Mouse (Mus musculus): ENCODE results near the gene Dnaaf2. TPM values are rescaled to one million over a fixed set of nuclear protein-coding genes. Genes with fewer than 3 reads are reported as not detected.

Gene Dnaaf2
- total and polyA plus RNA-seq, 2 experiments from 2014 or later = 6.8 to 9.4 TPM

GRCm38 (mm10) chr12:69211057-69211456, 12.8 kb upstream of the Dnaaf2 start:
- H3K27ac ChIP-seq (ENCODE audit: low read depth, low read length) = no peak overlapping the region
- H3K9ac ChIP-seq = no peak overlapping the region
- DNase-seq (peak; percentile 27), ATAC-seq (peak; percentile 40; the same call in 1 of the 2 replicates)
- H3K4me2 ChIP-seq (ENCODE audit: low read depth) = no peak overlapping the region
- no peak overlapping the region for H3K4me3 ChIP-seq (ENCODE audit: low read depth, low read length)
- H3K4me1 ChIP-seq (ENCODE audit: insufficient read depth) = no peaks in the 10 kb centered on the region
- H3K27me3 ChIP-seq (ENCODE audit: insufficient read depth, low read length) = no peaks in the 10 kb centered on the region
- 73% methylated on average over 5 of the region's 5 CpGs for WGBS
- no peaks in the 10 kb centered on the region for H3K9me3 ChIP-seq (ENCODE audit: low read length)
- H3K36me3 ChIP-seq (ENCODE audit: insufficient read depth) = no peaks in the 10 kb centered on the region
- TF ChIP-seq CTCF (IDR thresholded peaks at IDR 0.05; ENCODE audit: low read depth) = peak; percentile 62

- Histone ChIP-seq H3K27me3 (ENCODE audit: insufficient read depth, low read length) (no peaks in the 10 kb centered on the region), H3K9ac (no peak overlapping the region), H3K4me1 (ENCODE audit: insufficient read depth) (no peaks in the 10 kb centered on the region), H3K9me3 (ENCODE audit: low read length) (no peaks in the 10 kb centered on the region), H3K27ac (ENCODE audit: low read depth, low read length) (no peak overlapping the region), H3K36me3 (ENCODE audit: insufficient read depth) (no peaks in the 10 kb centered on the region), H3K4me3 (ENCODE audit: low read depth, low read length) (no peak overlapping the region), H3K4me2 (ENCODE audit: low read depth) (no peak overlapping the region)
- 82% methylated on average over 18 of the region's 18 CpGs for WGBS
- ATAC-seq = no peak
- DNase-seq = no peak
- no peak for TF ChIP-seq CTCF (IDR thresholded peaks at IDR 0.05; ENCODE audit: low read depth)
These were observed 12.1 kb upstream of the Dnaaf2 start for GRCm38 (mm10) chr12:69210056-69210979.

- Histone ChIP-seq H3K4me2 (ENCODE audit: low read depth) (no peak overlapping the region), H3K9ac (no peak overlapping the region), H3K36me3 (ENCODE audit: insufficient read depth) (no peaks in the 10 kb centered on the region), H3K4me1 (ENCODE audit: insufficient read depth) (no peaks in the 10 kb centered on the region), H3K27ac (ENCODE audit: low read depth, low read length) (no peak overlapping the region), H3K4me3 (ENCODE audit: low read depth, low read length) (no peak overlapping the region), H3K9me3 (ENCODE audit: low read length) (no peaks in the 10 kb centered on the region), H3K27me3 (ENCODE audit: insufficient read depth, low read length) (no peaks in the 10 kb centered on the region)
- 95% methylated on average over 2 of the region's 2 CpGs for WGBS
- peak; percentile 19 for TF ChIP-seq CTCF (IDR thresholded peaks at IDR 0.05; ENCODE audit: low read depth)
- no peak for ATAC-seq
- no peak for DNase-seq
These were observed 10.3 kb upstream of the Dnaaf2 start for GRCm38 (mm10) chr12:69208520-69208919.

- no peak for ATAC-seq
- no peaks in the 10 kb centered on the region for H3K9me3 ChIP-seq (ENCODE audit: low read length)
These were observed 9.7 kb upstream of the Dnaaf2 start for GRCm38 (mm10) chr12:69207926-69208325.

GRCm38 (mm10) chr12:69207396-69207795, 9.2 kb upstream of the Dnaaf2 start:
- H3K27me3 ChIP-seq (ENCODE audit: insufficient read depth, low read length) = no peaks in the 10 kb centered on the region
- TF ChIP-seq CTCF (IDR thresholded peaks at IDR 0.05; ENCODE audit: low read depth) = no peak
- H3K4me1 ChIP-seq (ENCODE audit: insufficient read depth) = no peaks in the 10 kb centered on the region
- no peak overlapping the region for H3K4me3 ChIP-seq (ENCODE audit: low read depth, low read length)
- ATAC-seq (no peak), DNase-seq (no peak)
- H3K9me3 ChIP-seq (ENCODE audit: low read length) = no peaks in the 10 kb centered on the region
- WGBS = 95% methylated on average over 8 of the region's 8 CpGs
- H3K9ac ChIP-seq = no peak overlapping the region
- no peak overlapping the region for H3K4me2 ChIP-seq (ENCODE audit: low read depth)
- H3K27ac ChIP-seq (ENCODE audit: low read depth, low read length) = no peak overlapping the region
- H3K36me3 ChIP-seq (ENCODE audit: insufficient read depth) = no peaks in the 10 kb centered on the region

More at GRCm38 (mm10) chr12:69207926-69208325, 9.7 kb upstream of the Dnaaf2 start:
- 90% methylated on average over 7 of the region's 7 CpGs for WGBS
- no peaks in the 10 kb centered on the region for H3K36me3 ChIP-seq (ENCODE audit: insufficient read depth)
- DNase-seq = no peak
- H3K4me2 ChIP-seq (ENCODE audit: low read depth) = no peak overlapping the region
- no peaks in the 10 kb centered on the region for H3K27me3 ChIP-seq (ENCODE audit: insufficient read depth, low read length)
- no peak overlapping the region for H3K9ac ChIP-seq
- no peak overlapping the region for H3K27ac ChIP-seq (ENCODE audit: low read depth, low read length)
- H3K4me3 ChIP-seq (ENCODE audit: low read depth, low read length) = no peak overlapping the region
- H3K4me1 ChIP-seq (ENCODE audit: insufficient read depth) = no peaks in the 10 kb centered on the region
- TF ChIP-seq CTCF (IDR thresholded peaks at IDR 0.05; ENCODE audit: low read depth) = no peak

GRCm38 (mm10) chr12:69204052-69204833, 6.0 kb upstream of the Dnaaf2 start, which contains the start of gene Gm49384:
Gm49384 (minus strand) TSS chr12:69204267.
- TF ChIP-seq CTCF (IDR thresholded peaks at IDR 0.05; ENCODE audit: low read depth) = no peak
- Histone ChIP-seq H3K9ac (no peak within 1 kb of the TSS), H3K9me3 (ENCODE audit: low read length) (no peaks in the 10 kb centered on the region), H3K36me3 (ENCODE audit: insufficient read depth) (peaks cover 9% of the 10 kb centered on the region; the same call in 1 of the 2 replicates), H3K4me3 (ENCODE audit: low read depth, low read length) (no peak within 1 kb of the TSS), H3K27ac (ENCODE audit: low read depth, low read length) (no peak within 1 kb of the TSS), H3K27me3 (ENCODE audit: insufficient read depth, low read length) (no peaks in the 10 kb centered on the region), H3K4me1 (ENCODE audit: insufficient read depth) (no peaks in the 10 kb centered on the region), H3K4me2 (ENCODE audit: low read depth) (peak within 1 kb of the TSS; percentile 21)
- WGBS = 66% methylated on average over 16 of the region's 16 CpGs
- ATAC-seq (peak; percentile 51), DNase-seq (peak; percentile 68)
